Mouse (Mus musculus) hindbrain, embryonic 16.5 days (tissue): Measurements from ENCODE around the gene Fignl1. TPM values are rescaled to one million over a fixed set of nuclear protein-coding genes. Genes with fewer than 3 reads are reported as not detected.

Experiments used
- ATAC-seq: fragments of 200-750 bp; cut with Nextera tagmentation; 2 replicates; pipeline ENCODE4 v1.8.0; 2017; ENCODE audit warnings: moderate TSS enrichment, moderate library complexity
- H3K27ac ChIP-seq: fragments of 300-500 bp; sonication (generic); 2 replicates; pipeline ENCODE4 v1.5.1; 2014; ENCODE audit warnings: low read depth, mild to moderate bottlenecking, control low read depth, low read length, moderate library complexity
- H3K27me3 ChIP-seq: fragments of 300-500 bp; sonication (generic); replicated peaks from 2 replicates; pipeline ENCODE4 v1.6.1; 2014; ENCODE audit warnings: low read length; ENCODE audit not compliant: control insufficient read depth, insufficient read depth
- H3K36me3 ChIP-seq: fragments of 300-500 bp; sonication (generic); 2 replicates; pipeline ENCODE4 v1.6.1; 2014; ENCODE audit warnings: mild to moderate bottlenecking, low read length, moderate library complexity, mixed read lengths; ENCODE audit not compliant: control insufficient read depth, insufficient read depth
- H3K4me1 ChIP-seq: fragments of 300-500 bp; sonication (generic); 2 replicates; pipeline ENCODE4 v1.6.1; 2014; ENCODE audit warnings: low read depth, low read length; ENCODE audit not compliant: control insufficient read depth, insufficient read depth
- H3K4me2 ChIP-seq: fragments of 300-500 bp; sonication (generic); 2 replicates; pipeline ENCODE4 v1.6.1; 2014; ENCODE audit warnings: mild to moderate bottlenecking, low read length, control low read depth, moderate library complexity
- H3K4me3 ChIP-seq: fragments of 300-500 bp; sonication (generic); 2 replicates; pipeline ENCODE4 v1.5.1; 2014; ENCODE audit warnings: mild to moderate bottlenecking, low read length, control low read depth, moderate library complexity
- H3K9ac ChIP-seq: fragments of 300-500 bp; sonication (generic); 2 replicates; pipeline ENCODE4 v1.6.1; 2014; ENCODE audit warnings: low read depth, mild to moderate bottlenecking, control low read depth, low read length, moderate library complexity
- H3K9me3 ChIP-seq: fragments of 300-500 bp; sonication (generic); 2 replicates; pipeline ENCODE4 v1.6.1; 2014; ENCODE audit warnings: mild to moderate bottlenecking, low read length, moderate library complexity; ENCODE audit not compliant: control insufficient read depth
- WGBS: fragments of 180-500 bp; shearing (Covaris S2); extraction: QIAGEN DNeasy Blood & Tissue Kit; methylation state at CpG from one replicate; pipeline ENCODE4 v1.1.7; 2014; 5-methylcytosine and 5-hydroxymethylcytosine counted together
- polyA plus RNA-seq: library from polyadenylated mRNA; unstranded; fragments of >200 nt; fragmentation: Nextera tagmentation; extraction: Ambion mirVana; gene quantifications from 2 replicates; pipeline ENCODE4 v1.2.1, GENCODE M21; 2015

The Fignl1 gene
- polyA plus RNA-seq, 1 experiment from 2014 or later: 12.4 TPM

- no peaks in the 10 kb centered on the region for H3K9me3 ChIP-seq
- H3K27ac ChIP-seq: no peak overlapping the region
- ATAC-seq: peak; percentile 66
- H3K36me3 ChIP-seq: no peaks in the 10 kb centered on the region
- WGBS: 8% methylated on average over 2 of the region's 2 CpGs
- H3K4me1 ChIP-seq: peaks cover 13% of the 10 kb centered on the region
- H3K27me3 ChIP-seq: no peaks in the 10 kb centered on the region; the same call in 1 of the 2 replicates
- no peak overlapping the region for H3K4me3 ChIP-seq
- H3K9ac ChIP-seq: no peak overlapping the region
- H3K4me2 ChIP-seq: no peak overlapping the region
Observed at GRCm38 (mm10) chr11:11820251-11820650, 11.5 kb upstream of the Fignl1 start.

GRCm38 (mm10) chr11:11819206-11819605 lies 10.4 kb upstream of the Fignl1 start:
- WGBS: 92% methylated on average over 5 of the region's 5 CpGs

GRCm38 (mm10) chr11:11818797-11819196 lies 10.0 kb upstream of the Fignl1 start:
- Histone ChIP-seq H3K9me3 (no peaks in the 10 kb centered on the region), H3K9ac (no peak overlapping the region), H3K27ac (no peak overlapping the region), H3K27me3 (no peaks in the 10 kb centered on the region), H3K4me2 (no peak overlapping the region), H3K4me3 (no peak overlapping the region), H3K4me1 (peaks cover 13% of the 10 kb centered on the region), H3K36me3 (no peaks in the 10 kb centered on the region)
- 90% methylated on average over 6 of the region's 6 CpGs for WGBS
- no peak for ATAC-seq

More at GRCm38 (mm10) chr11:11819206-11819605, 10.4 kb upstream of the Fignl1 start:
- no peaks in the 10 kb centered on the region; the same call in 1 of the 2 replicates for H3K27me3 ChIP-seq
- H3K9me3 ChIP-seq: no peaks in the 10 kb centered on the region
- H3K4me2 ChIP-seq: no peak overlapping the region
- no peak for ATAC-seq
- no peaks in the 10 kb centered on the region for H3K36me3 ChIP-seq
- peaks cover 13% of the 10 kb centered on the region for H3K4me1 ChIP-seq
- H3K4me3 ChIP-seq: no peak overlapping the region
- H3K27ac ChIP-seq: no peak overlapping the region
- H3K9ac ChIP-seq: no peak overlapping the region

GRCm38 (mm10) chr11:11815737-11816136 lies 7.0 kb upstream of the Fignl1 start:
- Histone ChIP-seq H3K27me3 (no peaks in the 10 kb centered on the region), H3K9ac (no peak overlapping the region), H3K36me3 (no peaks in the 10 kb centered on the region), H3K9me3 (no peaks in the 10 kb centered on the region), H3K4me2 (no peak overlapping the region), H3K4me1 (no peaks in the 10 kb centered on the region), H3K27ac (no peak overlapping the region), H3K4me3 (no peak overlapping the region)
- ATAC-seq: no peak
- 74% methylated on average over 3 of the region's 3 CpGs for WGBS

GRCm38 (mm10) chr11:11811906-11812480 lies 3.2 kb upstream of the Fignl1 start:
- ATAC-seq: no peak
- Histone ChIP-seq H3K4me1 (peaks cover 6% of the 10 kb centered on the region), H3K4me2 (peak overlapping the region; percentile 50), H3K36me3 (no peaks in the 10 kb centered on the region), H3K9me3 (no peaks in the 10 kb centered on the region), H3K4me3 (peak overlapping the region; percentile 18; the same call in 1 of the 2 replicates), H3K9ac (peak overlapping the region; percentile 46; the same call in 1 of the 2 replicates), H3K27me3 (no peaks in the 10 kb centered on the region), H3K27ac (peak overlapping the region; percentile 50; the same call in 1 of the 2 replicates)
- WGBS: 22% methylated on average over 9 of the region's 9 CpGs

GRCm38 (mm10) chr11:11809404-11810175 lies 828 bp upstream of the Fignl1 start:
- H3K4me3 ChIP-seq: peak overlapping the region; percentile 63
- H3K4me1 ChIP-seq: peaks cover 6% of the 10 kb centered on the region
- peak overlapping the region; percentile 86 for H3K4me2 ChIP-seq
- peak overlapping the region; percentile 95 for H3K27ac ChIP-seq
- ATAC-seq: no peak; the same call in 1 of the 2 replicates
- H3K9ac ChIP-seq: peak overlapping the region; percentile 91
- H3K27me3 ChIP-seq: no peaks in the 10 kb centered on the region
- 5% methylated on average over 11 of the region's 11 CpGs for WGBS
- H3K36me3 ChIP-seq: no peaks in the 10 kb centered on the region
- H3K9me3 ChIP-seq: no peaks in the 10 kb centered on the region

- ATAC-seq: no peak
- Histone ChIP-seq H3K4me3 (peak overlapping the region; percentile 63), H3K27me3 (no peaks in the 10 kb centered on the region), H3K27ac (no peak overlapping the region), H3K9ac (peak overlapping the region; percentile 91), H3K4me2 (peak overlapping the region; percentile 86), H3K4me1 (peaks cover 6% of the 10 kb centered on the region), H3K36me3 (no peaks in the 10 kb centered on the region), H3K9me3 (no peaks in the 10 kb centered on the region)
- WGBS: 11% methylated on average over 25 of the region's 25 CpGs
Observed at GRCm38 (mm10) chr11:11808035-11808819, 535 bp downstream of the Fignl1 start.

- no peak for ATAC-seq
- WGBS: 94% methylated on average over 4 of the region's 4 CpGs
- Histone ChIP-seq H3K4me2 (no peak overlapping the region), H3K9ac (no peak overlapping the region), H3K27ac (no peak overlapping the region), H3K27me3 (no peaks in the 10 kb centered on the region), H3K4me1 (peaks cover 6% of the 10 kb centered on the region), H3K36me3 (0 out of 2 replicates have a peak, but pooled peaks cover 3% of the 10 kb centered on the region), H3K4me3 (no peak overlapping the region), H3K9me3 (no peaks in the 10 kb centered on the region)
Observed at GRCm38 (mm10) chr11:11805951-11806350, 2.8 kb downstream of the Fignl1 start.

- Histone ChIP-seq H3K9ac (no peak overlapping the region), H3K9me3 (no peaks in the 10 kb centered on the region), H3K4me2 (no peak overlapping the region), H3K27ac (no peak overlapping the region), H3K4me1 (peaks cover 4% of the 10 kb centered on the region), H3K4me3 (no peak overlapping the region), H3K27me3 (no peaks in the 10 kb centered on the region), H3K36me3 (0 out of 2 replicates have a peak, but pooled peaks cover 3% of the 10 kb centered on the region)
- no peak for ATAC-seq
- WGBS: 91% methylated on average over 5 of the region's 5 CpGs
Observed at GRCm38 (mm10) chr11:11804421-11804820, 4.3 kb downstream of the Fignl1 start.
